Mouse (Mus musculus) stomach, embryonic 15.5 days (tissue): ENCODE results near the gene Rin3. TPM values are rescaled to one million over a fixed set of nuclear protein-coding genes. Genes with fewer than 3 reads are reported as not detected.
A peak's percentile ranks its signal among the peaks of the same experiment; 100 is the strongest.

Experiments used
- ATAC-seq: fragments of 200-750 bp; cut with Nextera tagmentation; 2 replicates; pipeline ENCODE4 v1.8.0; 2017; ENCODE audit warnings: low read depth, moderate number of reproducible peaks, moderate TSS enrichment; ENCODE audit not compliant: insufficient read depth, low FRiP score
- H3K27ac ChIP-seq: fragments of 300-500 bp; sonication (generic); 2 replicates; pipeline ENCODE4 v1.5.1; 2015; ENCODE audit warnings: mild to moderate bottlenecking, inconsistent platforms
- H3K27me3 ChIP-seq: fragments of 300-500 bp; sonication (generic); replicated peaks from 2 replicates; pipeline ENCODE4 v1.6.1; 2015; ENCODE audit warnings: inconsistent platforms
- H3K36me3 ChIP-seq: fragments of 300-500 bp; sonication (generic); 2 replicates; pipeline ENCODE4 v1.6.1; 2015; ENCODE audit warnings: inconsistent platforms
- H3K4me1 ChIP-seq: fragments of 300-500 bp; sonication (generic); 2 replicates; pipeline ENCODE4 v1.6.1; 2015; ENCODE audit warnings: inconsistent platforms
- H3K4me2 ChIP-seq: fragments of 300-500 bp; sonication (generic); 2 replicates; pipeline ENCODE4 v1.6.1; 2015; ENCODE audit warnings: mild to moderate bottlenecking, inconsistent platforms
- H3K4me3 ChIP-seq: fragments of 300-500 bp; sonication (generic); replicated peaks from 2 replicates; pipeline ENCODE4 v1.5.1; 2015; ENCODE audit warnings: inconsistent platforms
- H3K9ac ChIP-seq: fragments of 300-500 bp; sonication (generic); 2 replicates; pipeline ENCODE4 v1.6.1; 2015; ENCODE audit warnings: inconsistent platforms
- H3K9me3 ChIP-seq: fragments of 300-500 bp; sonication (generic); 2 replicates; pipeline ENCODE4 v1.6.1; 2016; ENCODE audit warnings: inconsistent platforms
- WGBS: fragments of 180-500 bp; shearing (Covaris S2); methylation state at CpG from one replicate; pipeline ENCODE4 v1.1.7; 2015; 5-methylcytosine and 5-hydroxymethylcytosine counted together
- polyA plus RNA-seq: library from polyadenylated mRNA; unstranded; fragments of >200 nt; fragmentation: Nextera tagmentation; extraction: Ambion mirVana; gene quantifications from 2 replicates; pipeline ENCODE4 v1.2.1, GENCODE M21; 2015

Gene Rin3
- polyA plus RNA-seq, 1 experiment from 2014 or later = 10.5 TPM

- H3K9me3 ChIP-seq = no peaks in the 10 kb centered on the region
- WGBS = 85% methylated on average over 3 of the region's 3 CpGs
- no peak overlapping the region for H3K9ac ChIP-seq
- no peak overlapping the region for H3K4me2 ChIP-seq
- H3K27me3 ChIP-seq = no peaks in the 10 kb centered on the region
- H3K36me3 ChIP-seq = no peaks in the 10 kb centered on the region
- H3K4me1 ChIP-seq = 0 out of 2 replicates have a peak, but pooled peaks cover 6% of the 10 kb centered on the region
- no peak overlapping the region for H3K27ac ChIP-seq
- H3K4me3 ChIP-seq = no peak overlapping the region
- no peak for ATAC-seq
Measured at GRCm38 (mm10) chr12:102367075-102367474, 84.2 kb downstream of the Rin3 start.

- Histone ChIP-seq H3K4me2 (no peak overlapping the region), H3K36me3 (no peaks in the 10 kb centered on the region), H3K4me3 (no peak overlapping the region), H3K9ac (no peak overlapping the region), H3K27ac (no peak overlapping the region), H3K27me3 (no peaks in the 10 kb centered on the region), H3K9me3 (no peaks in the 10 kb centered on the region), H3K4me1 (0 out of 2 replicates have a peak, but pooled peaks cover 6% of the 10 kb centered on the region)
- 80% methylated on average over 7 of the region's 7 CpGs for WGBS
- ATAC-seq = no peak
Measured at GRCm38 (mm10) chr12:102368066-102368465, 85.2 kb downstream of the Rin3 start.

GRCm38 (mm10) chr12:102368556-102368955 is 85.7 kb downstream of the Rin3 start:
- H3K9ac ChIP-seq = no peak overlapping the region
- H3K27me3 ChIP-seq = no peaks in the 10 kb centered on the region
- ATAC-seq = no peak
- no peak overlapping the region for H3K4me2 ChIP-seq
- H3K9me3 ChIP-seq = no peaks in the 10 kb centered on the region
- H3K4me3 ChIP-seq = no peak overlapping the region
- WGBS = 87% methylated on average over 14 of the region's 14 CpGs
- H3K36me3 ChIP-seq = no peaks in the 10 kb centered on the region
- H3K4me1 ChIP-seq = 0 out of 2 replicates have a peak, but pooled peaks cover 6% of the 10 kb centered on the region
- no peak overlapping the region for H3K27ac ChIP-seq

- WGBS = 64% methylated on average over 22 of the region's 22 CpGs
- Histone ChIP-seq H3K4me1 (0 out of 2 replicates have a peak, but pooled peaks cover 6% of the 10 kb centered on the region), H3K36me3 (no peaks in the 10 kb centered on the region), H3K27ac (no peak overlapping the region), H3K27me3 (no peaks in the 10 kb centered on the region), H3K4me3 (no peak overlapping the region), H3K4me2 (no peak overlapping the region), H3K9ac (no peak overlapping the region), H3K9me3 (no peaks in the 10 kb centered on the region)
- no peak for ATAC-seq
Measured at GRCm38 (mm10) chr12:102369488-102370235, 86.8 kb downstream of the Rin3 start.

GRCm38 (mm10) chr12:102370931-102371500 is 88.2 kb downstream of the Rin3 start:
- no peaks in the 10 kb centered on the region for H3K36me3 ChIP-seq

GRCm38 (mm10) chr12:102372322-102372721 is 89.5 kb downstream of the Rin3 start:
- no peak overlapping the region for H3K4me3 ChIP-seq
- no peak overlapping the region for H3K9ac ChIP-seq
- no peak overlapping the region for H3K27ac ChIP-seq
- H3K4me1 ChIP-seq = 0 out of 2 replicates have a peak, but pooled peaks cover 6% of the 10 kb centered on the region
- H3K27me3 ChIP-seq = no peaks in the 10 kb centered on the region
- no peaks in the 10 kb centered on the region for H3K36me3 ChIP-seq
- H3K9me3 ChIP-seq = no peaks in the 10 kb centered on the region
- WGBS = 77% methylated on average over 3 of the region's 3 CpGs
- no peak overlapping the region for H3K4me2 ChIP-seq
- no peak for ATAC-seq

More at GRCm38 (mm10) chr12:102370931-102371500, 88.2 kb downstream of the Rin3 start:
- H3K4me2 ChIP-seq = no peak overlapping the region
- no peak overlapping the region for H3K9ac ChIP-seq
- H3K4me1 ChIP-seq = 0 out of 2 replicates have a peak, but pooled peaks cover 6% of the 10 kb centered on the region
- no peaks in the 10 kb centered on the region for H3K9me3 ChIP-seq
- WGBS = 80% methylated on average over 4 of the region's 4 CpGs
- no peak overlapping the region for H3K27ac ChIP-seq
- no peak overlapping the region for H3K4me3 ChIP-seq
- no peak for ATAC-seq
- no peaks in the 10 kb centered on the region for H3K27me3 ChIP-seq

- no peak for ATAC-seq
- Histone ChIP-seq H3K4me2 (no peak overlapping the region), H3K9me3 (no peaks in the 10 kb centered on the region), H3K27me3 (no peaks in the 10 kb centered on the region), H3K9ac (no peak overlapping the region), H3K36me3 (peaks cover 7% of the 10 kb centered on the region; the same call in 1 of the 2 replicates), H3K27ac (no peak overlapping the region), H3K4me1 (no peaks in the 10 kb centered on the region), H3K4me3 (no peak overlapping the region)
- 80% methylated on average over 8 of the region's 8 CpGs for WGBS
Measured at GRCm38 (mm10) chr12:102382180-102382579, 99.3 kb downstream of the Rin3 start.

- WGBS = 82% methylated on average over 9 of the region's 9 CpGs
- no peak for ATAC-seq
- no peaks in the 10 kb centered on the region for H3K4me1 ChIP-seq
Measured at GRCm38 (mm10) chr12:102383288-102383687, 100.4 kb downstream of the Rin3 start.

GRCm38 (mm10) chr12:102384819-102385218 is 102.0 kb downstream of the Rin3 start:
- Histone ChIP-seq H3K4me1 (no peaks in the 10 kb centered on the region), H3K9me3 (no peaks in the 10 kb centered on the region), H3K4me3 (no peak overlapping the region), H3K36me3 (0 out of 2 replicates have a peak, but pooled peaks cover 7% of the 10 kb centered on the region), H3K9ac (no peak overlapping the region), H3K27me3 (no peaks in the 10 kb centered on the region), H3K4me2 (no peak overlapping the region), H3K27ac (no peak overlapping the region)
- 0 out of 2 replicates have a peak, but pooled peaks have one; percentile 38 for ATAC-seq
- WGBS = 18% methylated on average over 3 of the region's 3 CpGs

More at GRCm38 (mm10) chr12:102383288-102383687, 100.4 kb downstream of the Rin3 start:
- no peak overlapping the region for H3K4me2 ChIP-seq
- H3K9ac ChIP-seq = no peak overlapping the region
- no peaks in the 10 kb centered on the region for H3K9me3 ChIP-seq
- H3K27me3 ChIP-seq = no peaks in the 10 kb centered on the region
- no peak overlapping the region for H3K27ac ChIP-seq
- H3K36me3 ChIP-seq = peaks cover 8% of the 10 kb centered on the region; the same call in 1 of the 2 replicates
- no peak overlapping the region for H3K4me3 ChIP-seq

- 58% methylated on average over 16 of the region's 16 CpGs for WGBS
- Histone ChIP-seq H3K4me1 (no peaks in the 10 kb centered on the region), H3K36me3 (0 out of 2 replicates have a peak, but pooled peaks cover 7% of the 10 kb centered on the region), H3K27ac (no peak overlapping the region), H3K4me2 (no peak overlapping the region), H3K9ac (no peak overlapping the region), H3K27me3 (no peaks in the 10 kb centered on the region), H3K4me3 (no peak overlapping the region), H3K9me3 (no peaks in the 10 kb centered on the region)
- ATAC-seq = peak; percentile 57
Measured at GRCm38 (mm10) chr12:102387219-102387917, 104.5 kb downstream of the Rin3 start.

GRCm38 (mm10) chr12:102390042-102390441 is 107.2 kb downstream of the Rin3 start:
- H3K9me3 ChIP-seq = no peaks in the 10 kb centered on the region
- ATAC-seq = no peak

More at GRCm38 (mm10) chr12:102390042-102390441, 107.2 kb downstream of the Rin3 start:
- WGBS = 41% methylated on average over 8 of the region's 8 CpGs
- no peak overlapping the region for H3K4me2 ChIP-seq
- no peak overlapping the region for H3K4me3 ChIP-seq
- H3K27ac ChIP-seq = no peak overlapping the region
- H3K36me3 ChIP-seq = 0 out of 2 replicates have a peak, but pooled peaks cover 7% of the 10 kb centered on the region
- no peaks in the 10 kb centered on the region for H3K27me3 ChIP-seq
- H3K9ac ChIP-seq = no peak overlapping the region
- H3K4me1 ChIP-seq = no peaks in the 10 kb centered on the region
